9 mouse cellular contexts compared by ENCODE assay signal in genomic region chr11:95076041-95076535, GRCm38 (mm10). TPM values are rescaled to one million over a fixed set of nuclear protein-coding genes. Genes with fewer than 3 reads are reported as not detected.
DNase-seq lines count a peak whose midpoint lies in the region; ATAC-seq and TF ChIP-seq lines count a peak whose summit lies in the region.
"Had no signal": no experiment of that assay in that cellular context is flagged by ENCODE, and none has a peak within 500 bp of the region (broad histone marks: within the 10 kb centered on the region; RNA-seq: fewer than 3 reads in every experiment).

No protein-coding gene starts in this region.

- peak overlapping the region; percentile 72 for H3K4me3 ChIP-seq in cerebellum, adult 2 months (replicated peaks; ENCODE audit: insufficient read depth, low read depth, low read length)
- peak overlapping the region; percentile 52 for H3K4me3 ChIP-seq in intestine, embryonic 14.5 days (ENCODE audit: low read depth, low read length)
- H3K4me3 ChIP-seq in limb, embryonic 11.5 days (ENCODE audit: low read depth, low read length) = peak overlapping the region; percentile 53
- H3K4me3 ChIP-seq in midbrain, embryonic 12.5 days = peak overlapping the region; percentile 62

- peak; percentile 59 to 74 for DNase-seq in heart, adult 18-20 months
- no peak for DNase-seq in heart, adult 8-10 months (ENCODE audit: low spot score)
- peak; percentile 81 to 88 for DNase-seq in cerebellum, adult 2 months
- DNase-seq in frontal cortex, postnatal 14 days (ENCODE audit: low spot score in 2 of 2) = peak; percentile 20 to 35
- DNase-seq in intestine, embryonic 14.5 days (ENCODE audit: low spot score) = peak; percentile 84
- no peak for DNase-seq in limb, embryonic 11.5 days (ENCODE audit: low spot score)
- DNase-seq in spleen, postnatal 36 days (ENCODE audit: low spot score in 2 of 2) = peak; percentile 26

- H3K27me3 ChIP-seq in cerebellum, adult 2 months (ENCODE audit: control insufficient read depth, insufficient read depth, low read length) = no peaks in the 10 kb centered on the region
- H3K27me3 ChIP-seq in intestine, embryonic 14.5 days (replicated peaks; ENCODE audit: control insufficient read depth, insufficient read depth, low read length) = peaks cover 8% of the 10 kb centered on the region; the same call in 1 of the 2 replicates
- H3K27me3 ChIP-seq in limb, embryonic 11.5 days (ENCODE audit: control insufficient read depth, insufficient read depth, low read length) = peaks cover 39% of the 10 kb centered on the region
- H3K27me3 ChIP-seq in midbrain, embryonic 12.5 days = peaks cover 75% of the 10 kb centered on the region

- peak overlapping the region; percentile 81 for H3K4me2 ChIP-seq in intestine, embryonic 14.5 days (ENCODE audit: low read length)
- peak overlapping the region; percentile 93 for H3K4me2 ChIP-seq in limb, embryonic 11.5 days (ENCODE audit: low read depth, severe bottlenecking)
- peak overlapping the region; percentile 92 for H3K4me2 ChIP-seq in midbrain, embryonic 12.5 days (replicated peaks)

- WGBS in cerebellum, adult 2 months = 1% methylated on average over 41 of the region's 42 CpGs
- WGBS in intestine, embryonic 14.5 days = 0% methylated on average over 41 of the region's 42 CpGs
- WGBS in limb, embryonic 11.5 days = under 1% methylated on average over 41 of the region's 42 CpGs
- WGBS in midbrain, embryonic 12.5 days = under 1% methylated on average over 42 of the region's 42 CpGs

- H3K9me3 ChIP-seq in intestine, embryonic 14.5 days (ENCODE audit: control insufficient read depth, low read length) = no peaks in the 10 kb centered on the region
- no peaks in the 10 kb centered on the region for H3K9me3 ChIP-seq in limb, embryonic 11.5 days (ENCODE audit: control insufficient read depth, low read length)
- H3K9me3 ChIP-seq in midbrain, embryonic 12.5 days = no peaks in the 10 kb centered on the region

- peak; percentile 65 for TF ChIP-seq CTCF in cerebellum, adult 2 months (IDR thresholded peaks at IDR 0.05; ENCODE audit: borderline replicate concordance, insufficient read depth, low read depth, low read length)

- H3K27ac ChIP-seq in cerebellum, adult 2 months (ENCODE audit: insufficient read depth, low read length) = peak overlapping the region; percentile 66
- peak overlapping the region; percentile 69 for H3K27ac ChIP-seq in intestine, embryonic 14.5 days (ENCODE audit: low read depth)
- H3K27ac ChIP-seq in limb, embryonic 11.5 days (replicated peaks; ENCODE audit: low read depth, low read length) = no peak overlapping the region
- H3K27ac ChIP-seq in midbrain, embryonic 12.5 days (replicated peaks) = no peak overlapping the region; the same call in 1 of the 2 replicates

- TF ChIP-seq POLR2A in cerebellum, adult 2 months (IDR thresholded peaks at IDR 0.05; ENCODE audit: borderline replicate concordance, insufficient read depth, low read length) = no peak

- ATAC-seq in intestine, embryonic 14.5 days (replicated peaks; ENCODE audit: low FRiP score, low TSS enrichment, low read depth) = peak; percentile 49
- ATAC-seq in limb, embryonic 11.5 days (ENCODE audit: insufficient number of reproducible peaks, low FRiP score, low TSS enrichment, low read depth) = no peak; the same call in 1 of the 2 replicates
- peak; percentile 62; the same call in 1 of the 2 replicates for ATAC-seq in midbrain, embryonic 12.5 days (ENCODE audit: low FRiP score, low read depth)

- H3K4me1 ChIP-seq in cerebellum, adult 2 months (ENCODE audit: control insufficient read depth, insufficient read depth, low read length) = peaks cover 32% of the 10 kb centered on the region
- peaks cover 63% of the 10 kb centered on the region for H3K4me1 ChIP-seq in intestine, embryonic 14.5 days (replicated peaks; ENCODE audit: control insufficient read depth, insufficient read depth, low read length)
- peaks cover 10% of the 10 kb centered on the region; the same call in 1 of the 2 replicates for H3K4me1 ChIP-seq in limb, embryonic 11.5 days (ENCODE audit: control insufficient read depth, insufficient read depth, low read length)
- H3K4me1 ChIP-seq in midbrain, embryonic 12.5 days = peaks cover 16% of the 10 kb centered on the region

- peak overlapping the region; percentile 60 for H3K9ac ChIP-seq in intestine, embryonic 14.5 days (ENCODE audit: low read length)
- H3K9ac ChIP-seq in limb, embryonic 11.5 days (ENCODE audit: low read length) = peak overlapping the region; percentile 57
- peak overlapping the region; percentile 61 for H3K9ac ChIP-seq in midbrain, embryonic 12.5 days (replicated peaks)

- H3K36me3 ChIP-seq in intestine, embryonic 14.5 days (ENCODE audit: control insufficient read depth, insufficient read depth, low read length) = no peaks in the 10 kb centered on the region
- no peaks in the 10 kb centered on the region for H3K36me3 ChIP-seq in limb, embryonic 11.5 days (ENCODE audit: control insufficient read depth, insufficient read depth, low read length)
- no peaks in the 10 kb centered on the region for H3K36me3 ChIP-seq in midbrain, embryonic 12.5 days

RNA-seq across cellular contexts. Expression of gene Itga3, which starts 0.5 kb away (rescaled TPM):
- 10 to 100 TPM in 1 of 2 experiments, 1 to 10 TPM in 1; 8.6 to 10.1 TPM for total RNA-seq in heart, adult 18-20 months (2021)
- 10 to 100 TPM in 1 of 4 experiments, 1 to 10 TPM in 3; 9.1 to 10.3 (median 9.8) TPM for total RNA-seq in heart, adult 8-10 months (2022)
- 49.4 and 55.5 TPM in 2 replicates for polyA plus RNA-seq in cerebellum, adult 2 months (2012; rRNA removed)
- 24.1 and 29.0 TPM in 2 replicates for polyA plus RNA-seq in intestine, embryonic 14.5 days (2014; fragmentation: Nextera tagmentation; extraction: Ambion mirVana)
- polyA plus RNA-seq in limb, embryonic 11.5 days (2014; fragmentation: Nextera tagmentation; extraction: Ambion mirVana) = 5.7 and 6.8 TPM in 2 replicates
- polyA plus RNA-seq in midbrain, embryonic 12.5 days (2016; fragmentation: Nextera tagmentation; extraction: Ambion mirVana) = 6.3 and 6.5 TPM in 2 replicates
- total RNA-seq: MEL had no signal

RNA-seq across cellular contexts. Expression of gene Pdk2, which starts 34.9 kb away (rescaled TPM):
- total RNA-seq in heart, adult 18-20 months (2021) = 100 to 1,000 TPM; 421 to 452 TPM
- 100 to 1,000 TPM; 469 to 545 (median 504) TPM for total RNA-seq in heart, adult 8-10 months (2022)
- 219 and 247 TPM in 2 replicates for polyA plus RNA-seq in cerebellum, adult 2 months (2012; rRNA removed)
- polyA plus RNA-seq in intestine, embryonic 14.5 days (2014; fragmentation: Nextera tagmentation; extraction: Ambion mirVana) = 26.4 and 29.6 TPM in 2 replicates
- polyA plus RNA-seq in limb, embryonic 11.5 days (2014; fragmentation: Nextera tagmentation; extraction: Ambion mirVana) = 19.3 and 20.1 TPM in 2 replicates
- 19.1 and 22.7 TPM in 2 replicates for polyA plus RNA-seq in midbrain, embryonic 12.5 days (2016; fragmentation: Nextera tagmentation; extraction: Ambion mirVana)

RNA-seq across cellular contexts. Expression of gene Dlx3, which starts 43.8 kb away (rescaled TPM):
- not detected for total RNA-seq in heart, adult 18-20 months (2021)
- total RNA-seq in heart, adult 8-10 months (2022) = not detected
- polyA plus RNA-seq in cerebellum, adult 2 months (2012; rRNA removed) = 0.38 TPM in 2 replicates
- polyA plus RNA-seq in intestine, embryonic 14.5 days (2014; fragmentation: Nextera tagmentation; extraction: Ambion mirVana) = 0.72 and 0.91 TPM in 2 replicates
- 5.4 and 6.7 TPM in 2 replicates for polyA plus RNA-seq in limb, embryonic 11.5 days (2014; fragmentation: Nextera tagmentation; extraction: Ambion mirVana)
- polyA plus RNA-seq in midbrain, embryonic 12.5 days (2016; fragmentation: Nextera tagmentation; extraction: Ambion mirVana) = 0.67 and 0.71 TPM in 2 replicates
- total RNA-seq: MEL had no signal

Comparison
In these comparisons a context has a peak if more than half of its experiments do, and no peak if none do; other contexts are left out.
1. DNase-seq: peak in heart, adult 18-20 months (2 of 2), cerebellum, adult 2 months (2 of 2), frontal cortex, postnatal 14 days (2 of 2), intestine, embryonic 14.5 days (single experiment) and spleen, postnatal 36 days (2 of 2); none in heart, adult 8-10 months (single experiment) and limb, embryonic 11.5 days (single experiment).
2. H3K27ac ChIP-seq: peak in cerebellum, adult 2 months (single experiment) and intestine, embryonic 14.5 days (single experiment); none in limb, embryonic 11.5 days (single experiment) and midbrain, embryonic 12.5 days (single experiment).
3. Peak in every context shown above with its lines, with median percentiles within 50 percentile points of each other: H3K4me3 ChIP-seq, H3K4me2 ChIP-seq and H3K9ac ChIP-seq.